9 mouse cellular contexts compared by ENCODE assay signal in the genomic region with DNA sequence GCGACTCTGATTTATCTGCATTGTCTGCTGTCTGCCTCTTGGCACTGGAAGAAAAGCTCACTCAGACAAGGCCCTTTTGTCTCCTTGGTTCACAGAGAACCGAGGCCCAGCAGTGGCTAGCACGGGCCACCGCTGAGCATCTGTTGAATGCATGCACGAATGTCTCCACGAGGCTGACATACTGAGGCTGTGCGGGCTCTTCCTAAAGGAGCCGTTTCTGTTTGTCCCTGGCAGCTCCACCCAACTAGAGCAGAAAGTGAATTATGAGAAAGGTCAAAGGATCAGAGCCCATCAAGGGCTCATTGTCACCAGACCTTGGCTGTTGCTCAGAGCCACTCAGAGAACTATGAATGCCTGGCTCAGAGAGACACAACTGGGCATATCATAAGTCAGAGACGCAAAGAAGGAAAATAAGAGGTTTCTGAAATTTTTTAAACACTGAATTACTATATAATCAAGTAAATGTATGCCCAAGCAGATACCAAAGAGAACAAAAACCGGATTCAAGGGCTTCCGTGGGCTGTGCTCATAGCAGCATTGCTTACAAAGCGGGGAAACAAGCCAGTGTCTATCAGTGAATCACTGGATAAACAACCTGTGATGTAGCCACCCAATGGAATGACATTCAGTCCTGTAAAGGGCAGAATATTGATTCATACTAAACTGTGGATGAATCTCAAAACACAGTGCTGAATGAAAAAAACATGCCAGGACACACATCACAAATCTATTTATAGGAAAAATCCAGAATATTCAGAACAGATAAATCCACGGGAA. TPM values are rescaled to one million over a fixed set of nuclear protein-coding genes. Genes with fewer than 3 reads are reported as not detected.
DNase-seq lines count a peak whose midpoint lies in the region; ATAC-seq and TF ChIP-seq lines count a peak whose summit lies in the region.
"Had no signal": no experiment of that assay in that cellular context is flagged by ENCODE, and none has a peak within 500 bp of the region (broad histone marks: within the 10 kb centered on the region; RNA-seq: fewer than 3 reads in every experiment).

No protein-coding gene starts in this region.

- no peak overlapping the region for H3K4me3 ChIP-seq in heart, embryonic 13.5 days
- no peak overlapping the region for H3K4me3 ChIP-seq in cortical plate, adult 2 months (ENCODE audit: insufficient read depth, low read length)
- no peak overlapping the region for H3K4me3 ChIP-seq in intestine, embryonic 15.5 days (replicated peaks)
- no peak overlapping the region for H3K4me3 ChIP-seq in neural tube, embryonic 12.5 days
- no peak overlapping the region for H3K4me3 ChIP-seq in kidney, embryonic 16.5 days (ENCODE audit: low read length)
- H3K4me3 ChIP-seq: embryonic facial prominence, embryonic 12.5 days had no signal

- no peaks in the 10 kb centered on the region for H3K36me3 ChIP-seq in heart, embryonic 13.5 days
- no peaks in the 10 kb centered on the region for H3K36me3 ChIP-seq in intestine, embryonic 15.5 days
- H3K36me3 ChIP-seq in neural tube, embryonic 12.5 days = no peaks in the 10 kb centered on the region
- H3K36me3 ChIP-seq in kidney, embryonic 16.5 days (ENCODE audit: insufficient read depth, low read length) = no peaks in the 10 kb centered on the region
- H3K36me3 ChIP-seq: embryonic facial prominence, embryonic 12.5 days had no signal

- TF ChIP-seq CTCF in cortical plate, adult 2 months (IDR thresholded peaks at IDR 0.05; ENCODE audit: extremely low read depth, insufficient read depth, low read length) = no peak

- H3K9ac ChIP-seq in heart, embryonic 13.5 days = no peak overlapping the region
- H3K9ac ChIP-seq in intestine, embryonic 15.5 days = no peak overlapping the region
- H3K9ac ChIP-seq in neural tube, embryonic 12.5 days = no peak overlapping the region
- H3K9ac ChIP-seq in kidney, embryonic 16.5 days (replicated peaks; ENCODE audit: low read length) = no peak overlapping the region
- H3K9ac ChIP-seq: embryonic facial prominence, embryonic 12.5 days had no signal

- TF ChIP-seq POLR2A in cortical plate, adult 2 months (IDR thresholded peaks at IDR 0.05; ENCODE audit: extremely low read depth, insufficient read depth, low read length) = no peak

- no peaks in the 10 kb centered on the region for H3K27me3 ChIP-seq in heart, embryonic 13.5 days (replicated peaks)
- H3K27me3 ChIP-seq in intestine, embryonic 15.5 days (replicated peaks) = no peaks in the 10 kb centered on the region
- no peaks in the 10 kb centered on the region for H3K27me3 ChIP-seq in neural tube, embryonic 12.5 days (replicated peaks)
- H3K27me3 ChIP-seq in kidney, embryonic 16.5 days (ENCODE audit: insufficient read depth, low read length) = no peaks in the 10 kb centered on the region
- H3K27me3 ChIP-seq: embryonic facial prominence, embryonic 12.5 days had no signal

- ATAC-seq in heart, embryonic 13.5 days (ENCODE audit: extremely low read depth, insufficient number of reproducible peaks, low FRiP score, low TSS enrichment) = no peak
- ATAC-seq in intestine, embryonic 15.5 days = peak; percentile 50; the same call in 1 of the 2 replicates
- ATAC-seq in neural tube, embryonic 12.5 days (ENCODE audit: low FRiP score, low read depth) = peak; percentile 88
- no peak for ATAC-seq in kidney, embryonic 16.5 days (ENCODE audit: low FRiP score, low TSS enrichment)

- H3K27ac ChIP-seq in heart, embryonic 13.5 days (replicated peaks) = peak overlapping the region; percentile 20; the same call in 1 of the 2 replicates
- H3K27ac ChIP-seq in cortical plate, adult 2 months (ENCODE audit: insufficient read depth, low read length) = peak overlapping the region; percentile 2; the same call in 1 of the 2 replicates
- no peak overlapping the region for H3K27ac ChIP-seq in intestine, embryonic 15.5 days
- H3K27ac ChIP-seq in neural tube, embryonic 12.5 days = peak overlapping the region; percentile 50; the same call in 1 of the 2 replicates
- no peak overlapping the region for H3K27ac ChIP-seq in kidney, embryonic 16.5 days (ENCODE audit: low read length)
- H3K27ac ChIP-seq: embryonic facial prominence, embryonic 12.5 days had no signal

- peaks cover 19% of the 10 kb centered on the region for H3K4me1 ChIP-seq in heart, embryonic 13.5 days
- H3K4me1 ChIP-seq in cortical plate, adult 2 months (ENCODE audit: control insufficient read depth, insufficient read depth, low read length) = peaks cover 2% of the 10 kb centered on the region; the same call in 1 of the 2 replicates
- peaks cover 7% of the 10 kb centered on the region; the same call in 1 of the 2 replicates for H3K4me1 ChIP-seq in intestine, embryonic 15.5 days (replicated peaks)
- H3K4me1 ChIP-seq in neural tube, embryonic 12.5 days = peaks cover 15% of the 10 kb centered on the region; the same call in 1 of the 2 replicates
- H3K4me1 ChIP-seq in kidney, embryonic 16.5 days (ENCODE audit: insufficient read depth, low read length) = peaks cover 5% of the 10 kb centered on the region; the same call in 1 of the 2 replicates
- H3K4me1 ChIP-seq: embryonic facial prominence, embryonic 12.5 days had no signal

- H3K4me2 ChIP-seq in heart, embryonic 13.5 days = no peak overlapping the region
- H3K4me2 ChIP-seq in intestine, embryonic 15.5 days (replicated peaks) = no peak overlapping the region
- no peak overlapping the region; the same call in 1 of the 2 replicates for H3K4me2 ChIP-seq in neural tube, embryonic 12.5 days (replicated peaks)
- no peak overlapping the region for H3K4me2 ChIP-seq in kidney, embryonic 16.5 days (replicated peaks; ENCODE audit: low read depth, low read length)
- H3K4me2 ChIP-seq: embryonic facial prominence, embryonic 12.5 days had no signal

- no peaks in the 10 kb centered on the region for H3K9me3 ChIP-seq in heart, embryonic 13.5 days
- H3K9me3 ChIP-seq in intestine, embryonic 15.5 days = no peaks in the 10 kb centered on the region
- H3K9me3 ChIP-seq in neural tube, embryonic 12.5 days = no peaks in the 10 kb centered on the region
- H3K9me3 ChIP-seq in kidney, embryonic 16.5 days (ENCODE audit: low read length) = no peaks in the 10 kb centered on the region
- H3K9me3 ChIP-seq: embryonic facial prominence, embryonic 12.5 days had no signal

- DNase-seq in heart, adult 8-10 months (ENCODE audit: low spot score) = no peak
- no peak for DNase-seq in thymus, postnatal 36 days
- DNase-seq in thymus, adult 18-20 months = no peak

- WGBS in heart, embryonic 13.5 days = 46% methylated on average over 13 of the region's 13 CpGs
- 38% methylated on average over 13 of the region's 13 CpGs for WGBS in intestine, embryonic 15.5 days
- WGBS in neural tube, embryonic 12.5 days = 20% methylated on average over 13 of the region's 13 CpGs
- 34% methylated on average over 13 of the region's 13 CpGs for WGBS in kidney, embryonic 16.5 days

RNA-seq across cellular contexts. Expression of gene P2rx4, which starts 13.7 kb away (rescaled TPM):
- polyA plus RNA-seq in heart, embryonic 13.5 days (2015; fragmentation: Nextera tagmentation; extraction: Ambion mirVana) = 14.4 and 18.8 TPM in 2 replicates
- 10 to 100 TPM; 16.2 to 19.3 (median 18.5) TPM for total RNA-seq in heart, adult 8-10 months (2022)
- 24.7 and 29.2 TPM in 2 replicates for polyA plus RNA-seq in cortical plate, adult 2 months (2012; rRNA removed)
- polyA plus RNA-seq in intestine, embryonic 15.5 days (2015; fragmentation: Nextera tagmentation; extraction: Ambion mirVana) = 38.2 and 39.6 TPM in 2 replicates
- polyA plus RNA-seq in neural tube, embryonic 12.5 days (2016; fragmentation: Nextera tagmentation; extraction: Ambion mirVana) = 13.0 and 15.2 TPM in 2 replicates
- 25.0 and 26.1 TPM in 2 replicates for polyA plus RNA-seq in kidney, embryonic 16.5 days (2015; fragmentation: Nextera tagmentation; extraction: Ambion mirVana)

RNA-seq across cellular contexts. Expression of gene P2rx7, which starts 49.9 kb away (rescaled TPM):
- 1.3 and 1.6 TPM in 2 replicates for polyA plus RNA-seq in heart, embryonic 13.5 days (2015; fragmentation: Nextera tagmentation; extraction: Ambion mirVana)
- 1 to 10 TPM; 3.1 to 3.6 (median 3.4) TPM for total RNA-seq in heart, adult 8-10 months (2022)
- 18.7 and 18.9 TPM in 2 replicates for polyA plus RNA-seq in cortical plate, adult 2 months (2012; rRNA removed)
- polyA plus RNA-seq in intestine, embryonic 15.5 days (2015; fragmentation: Nextera tagmentation; extraction: Ambion mirVana) = 2.5 and 3.2 TPM in 2 replicates
- polyA plus RNA-seq in neural tube, embryonic 12.5 days (2016; fragmentation: Nextera tagmentation; extraction: Ambion mirVana) = 2.8 and 3.2 TPM in 2 replicates
- polyA plus RNA-seq in kidney, embryonic 16.5 days (2015; fragmentation: Nextera tagmentation; extraction: Ambion mirVana) = 1.3 and 1.5 TPM in 2 replicates

Comparison
In these comparisons a context has a peak if more than half of its experiments do, and no peak if none do; other contexts are left out.
1. ATAC-seq: peak in intestine, embryonic 15.5 days (single experiment) and neural tube, embryonic 12.5 days (single experiment); none in heart, embryonic 13.5 days (single experiment) and kidney, embryonic 16.5 days (single experiment).
2. H3K27ac ChIP-seq: peak in heart, embryonic 13.5 days (single experiment), cortical plate, adult 2 months (single experiment) and neural tube, embryonic 12.5 days (single experiment); none in intestine, embryonic 15.5 days (single experiment) and kidney, embryonic 16.5 days (single experiment).